Mouse (Mus musculus): ENCODE results near the gene Ahnak.

DNA sequence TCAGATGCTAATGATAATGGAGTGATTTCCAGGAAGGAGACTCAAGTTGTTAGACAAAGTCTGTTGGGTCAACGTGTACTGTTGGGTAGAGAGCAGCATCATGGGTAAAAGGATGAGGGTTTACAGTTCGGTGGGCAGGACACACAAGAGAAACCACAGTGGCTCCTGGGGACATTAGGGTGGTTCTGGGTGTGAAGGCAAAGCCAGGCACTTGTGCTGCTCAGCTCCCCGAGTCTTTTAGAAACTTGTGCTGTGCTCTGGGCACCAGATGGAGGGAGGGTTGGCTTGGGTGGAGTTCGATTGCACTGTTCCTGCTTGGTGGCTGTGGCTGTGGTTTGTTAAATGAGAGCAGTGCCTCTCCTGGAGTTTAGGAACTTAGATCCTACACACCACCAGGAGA, 114.9 kb downstream of the Ahnak start:
- no peak for TF ChIP-seq CTCF (IDR thresholded peaks at IDR 0.05; ENCODE audit: insufficient read depth, low read length)
- TF ChIP-seq POLR2A (IDR thresholded peaks at IDR 0.05; ENCODE audit: borderline replicate concordance, extremely low read depth, low read depth, low read length), result no peak

Data from lung, adult 2 months (tissue).